Mouse (Mus musculus): ENCODE results near the gene Tmem131l. TPM values are rescaled to one million over a fixed set of nuclear protein-coding genes. Genes with fewer than 3 reads are reported as not detected.

The Tmem131l gene
- polyA plus RNA-seq, 1 experiment from 2014 or later: 84.2 TPM

DNA sequence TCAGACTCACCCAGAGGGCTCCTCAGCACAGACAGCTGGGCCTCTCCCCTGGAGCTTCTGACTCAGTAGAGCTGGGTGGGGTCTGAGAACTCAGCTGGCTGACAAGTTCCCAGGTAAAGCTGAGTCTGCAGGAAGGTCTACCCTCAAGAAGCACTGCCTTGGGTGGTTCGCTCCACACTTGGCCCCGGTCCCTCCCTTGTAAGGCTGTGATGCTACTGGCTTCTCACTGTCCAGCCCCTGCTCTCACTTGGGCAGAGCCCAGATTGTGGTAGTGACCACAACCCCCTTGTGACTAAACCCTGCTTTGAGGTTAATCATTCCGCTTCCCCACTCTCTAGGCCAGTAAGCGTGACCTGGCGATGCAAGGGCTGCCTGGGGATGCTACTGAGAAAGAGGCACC is 17.3 kb downstream of the Tmem131l start:
- H3K4me2 ChIP-seq (ENCODE audit: low read depth, low read length): no peak overlapping the region
- H3K9ac ChIP-seq (replicated peaks; ENCODE audit: low read length): no peak overlapping the region
- ATAC-seq (replicated peaks; ENCODE audit: insufficient number of reproducible peaks, low FRiP score, low TSS enrichment, low read depth) (no peak; the same call in 1 of the 2 replicates), DNase-seq (ENCODE audit: low spot score) (no peak)
- no peak overlapping the region for H3K27ac ChIP-seq (replicated peaks; ENCODE audit: low read depth, low read length)
- 67% methylated on average over 5 of the region's 5 CpGs for WGBS
- no peak overlapping the region for H3K4me3 ChIP-seq (ENCODE audit: low read depth, low read length)
- H3K27me3 ChIP-seq (ENCODE audit: control insufficient read depth, insufficient read depth, low read length): no peaks in the 10 kb centered on the region
- peaks cover 8% of the 10 kb centered on the region; the same call in 1 of the 2 replicates for H3K4me1 ChIP-seq (ENCODE audit: control insufficient read depth, insufficient read depth, low read length)
- no peaks in the 10 kb centered on the region; the same call in none of the 2 replicates for H3K36me3 ChIP-seq (replicated peaks; ENCODE audit: control insufficient read depth, insufficient read depth, low read depth, low read length)
- no peaks in the 10 kb centered on the region for H3K9me3 ChIP-seq (replicated peaks; ENCODE audit: control insufficient read depth, low read length)

DNA sequence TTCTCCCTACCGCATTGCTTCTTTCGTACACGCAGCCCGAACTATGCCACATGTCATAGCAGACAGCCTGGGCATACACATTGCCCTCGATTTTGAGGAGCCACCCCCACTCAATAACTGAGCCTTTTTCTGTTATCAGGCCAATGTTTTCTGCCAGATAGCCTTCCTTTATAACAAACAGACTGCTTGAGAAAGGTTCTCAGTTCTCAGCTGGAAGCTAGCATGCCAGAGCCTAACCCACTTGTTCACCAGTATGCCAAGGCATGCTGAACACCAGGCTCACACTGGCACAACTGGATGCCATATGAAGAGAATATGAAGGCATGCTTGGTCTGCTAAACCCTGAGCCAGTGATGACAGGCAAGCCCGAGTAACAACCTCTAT is 17.8 kb downstream of the Tmem131l start:
- 82% methylated on average over 6 of the region's 6 CpGs for WGBS
- no peaks in the 10 kb centered on the region; the same call in none of the 2 replicates for H3K36me3 ChIP-seq (replicated peaks; ENCODE audit: control insufficient read depth, insufficient read depth, low read depth, low read length)
- H3K4me3 ChIP-seq (ENCODE audit: low read depth, low read length): no peak overlapping the region
- DNase-seq (ENCODE audit: low spot score): no peak
- ATAC-seq (replicated peaks; ENCODE audit: insufficient number of reproducible peaks, low FRiP score, low TSS enrichment, low read depth): no peak
- no peak overlapping the region for H3K4me2 ChIP-seq (ENCODE audit: low read depth, low read length)
- peaks cover 8% of the 10 kb centered on the region; the same call in 1 of the 2 replicates for H3K4me1 ChIP-seq (ENCODE audit: control insufficient read depth, insufficient read depth, low read length)
- no peaks in the 10 kb centered on the region for H3K9me3 ChIP-seq (replicated peaks; ENCODE audit: control insufficient read depth, low read length)
- H3K27ac ChIP-seq (replicated peaks; ENCODE audit: low read depth, low read length): no peak overlapping the region
- H3K9ac ChIP-seq (replicated peaks; ENCODE audit: low read length): no peak overlapping the region
- no peaks in the 10 kb centered on the region for H3K27me3 ChIP-seq (ENCODE audit: control insufficient read depth, insufficient read depth, low read length)

DNA sequence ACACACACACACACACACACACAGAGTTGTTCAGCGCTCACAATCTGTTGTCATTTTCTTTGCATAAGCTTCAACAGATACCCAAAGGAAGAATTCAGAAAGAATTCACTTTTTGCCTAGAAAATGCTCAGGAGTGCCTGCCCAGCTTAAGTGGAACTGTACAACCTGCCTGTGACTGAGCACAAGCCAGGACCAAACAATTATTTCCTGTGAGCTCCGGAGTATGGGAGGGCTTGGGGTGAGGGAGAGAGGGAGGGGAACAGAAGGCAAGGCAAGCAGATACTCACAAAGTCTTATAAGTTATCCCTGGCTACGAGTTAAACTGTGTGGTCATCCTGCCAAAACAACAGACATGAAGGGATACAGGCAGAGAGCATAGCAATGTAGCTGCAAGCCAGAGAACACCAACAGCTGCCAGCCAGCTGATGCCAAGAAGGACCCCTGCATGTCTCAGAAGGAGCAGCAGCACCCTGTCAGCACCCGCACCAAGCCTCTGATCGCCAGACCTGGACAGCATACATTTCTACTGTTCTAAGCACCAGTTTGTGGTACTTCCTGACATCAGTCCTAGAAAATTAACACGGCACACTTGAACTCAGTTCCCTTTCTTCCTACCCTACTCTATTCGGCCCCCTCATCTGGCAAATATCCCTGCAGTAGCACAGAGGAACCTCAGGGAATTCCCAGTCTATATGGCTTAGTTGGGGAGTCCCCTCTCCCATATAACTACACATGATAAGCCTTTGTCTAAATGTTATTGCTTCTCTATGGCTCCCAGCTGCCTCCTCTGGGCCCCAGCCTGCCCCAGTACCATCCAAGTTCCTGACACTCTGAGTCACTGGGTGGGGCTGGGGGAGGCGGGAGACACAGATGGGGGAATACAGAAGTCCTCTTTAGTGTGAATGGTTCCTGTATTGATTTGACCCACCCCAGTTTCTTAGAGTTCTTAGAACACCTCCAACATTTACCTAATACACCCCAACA is 18.5 kb downstream of the Tmem131l start:
- H3K27me3 ChIP-seq (ENCODE audit: control insufficient read depth, insufficient read depth, low read length): no peaks in the 10 kb centered on the region
- H3K36me3 ChIP-seq (replicated peaks; ENCODE audit: control insufficient read depth, insufficient read depth, low read depth, low read length): no peaks in the 10 kb centered on the region; the same call in none of the 2 replicates
- no peak overlapping the region for H3K9ac ChIP-seq (replicated peaks; ENCODE audit: low read length)
- 62% methylated on average over 8 of the region's 8 CpGs for WGBS
- H3K4me3 ChIP-seq (ENCODE audit: low read depth, low read length): no peak overlapping the region
- ATAC-seq (replicated peaks; ENCODE audit: insufficient number of reproducible peaks, low FRiP score, low TSS enrichment, low read depth) (no peak), DNase-seq (ENCODE audit: low spot score) (no peak)
- H3K4me2 ChIP-seq (ENCODE audit: low read depth, low read length): no peak overlapping the region
- H3K27ac ChIP-seq (replicated peaks; ENCODE audit: low read depth, low read length): no peak overlapping the region
- H3K9me3 ChIP-seq (replicated peaks; ENCODE audit: control insufficient read depth, low read length): no peaks in the 10 kb centered on the region
- H3K4me1 ChIP-seq (ENCODE audit: control insufficient read depth, insufficient read depth, low read length): peaks cover 8% of the 10 kb centered on the region; the same call in 1 of the 2 replicates

DNA sequence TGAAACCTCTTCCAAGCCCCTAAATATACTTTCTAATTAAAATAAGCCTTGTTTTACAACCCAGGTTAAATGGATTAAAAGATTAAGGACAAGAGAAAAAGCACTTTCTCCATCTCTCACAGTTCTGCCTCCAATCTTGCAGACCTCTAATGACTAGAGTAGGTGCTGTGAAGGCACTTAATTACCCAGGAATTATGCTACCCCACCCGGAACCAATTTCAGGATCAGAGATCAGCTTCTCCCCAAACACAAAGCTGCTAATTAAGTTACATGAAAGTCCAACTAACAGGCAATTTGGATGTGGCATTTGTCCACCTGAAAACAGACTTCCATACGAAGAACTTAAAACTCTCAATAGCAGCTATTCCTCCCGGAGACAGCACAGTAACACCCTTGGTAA is 19.4 kb downstream of the Tmem131l start:
- Histone ChIP-seq H3K9me3 (replicated peaks; ENCODE audit: control insufficient read depth, low read length) (no peaks in the 10 kb centered on the region), H3K4me3 (ENCODE audit: low read depth, low read length) (no peak overlapping the region), H3K27ac (replicated peaks; ENCODE audit: low read depth, low read length) (no peak overlapping the region), H3K4me1 (ENCODE audit: control insufficient read depth, insufficient read depth, low read length) (peaks cover 8% of the 10 kb centered on the region; the same call in 1 of the 2 replicates), H3K27me3 (ENCODE audit: control insufficient read depth, insufficient read depth, low read length) (no peaks in the 10 kb centered on the region), H3K4me2 (ENCODE audit: low read depth, low read length) (no peak overlapping the region), H3K36me3 (replicated peaks; ENCODE audit: control insufficient read depth, insufficient read depth, low read depth, low read length) (no peaks in the 10 kb centered on the region; the same call in none of the 2 replicates), H3K9ac (replicated peaks; ENCODE audit: low read length) (no peak overlapping the region)
- no peak for ATAC-seq (replicated peaks; ENCODE audit: insufficient number of reproducible peaks, low FRiP score, low TSS enrichment, low read depth)
- 42% methylated on average over 3 of the region's 3 CpGs for WGBS
- DNase-seq (ENCODE audit: low spot score): no peak

DNA sequence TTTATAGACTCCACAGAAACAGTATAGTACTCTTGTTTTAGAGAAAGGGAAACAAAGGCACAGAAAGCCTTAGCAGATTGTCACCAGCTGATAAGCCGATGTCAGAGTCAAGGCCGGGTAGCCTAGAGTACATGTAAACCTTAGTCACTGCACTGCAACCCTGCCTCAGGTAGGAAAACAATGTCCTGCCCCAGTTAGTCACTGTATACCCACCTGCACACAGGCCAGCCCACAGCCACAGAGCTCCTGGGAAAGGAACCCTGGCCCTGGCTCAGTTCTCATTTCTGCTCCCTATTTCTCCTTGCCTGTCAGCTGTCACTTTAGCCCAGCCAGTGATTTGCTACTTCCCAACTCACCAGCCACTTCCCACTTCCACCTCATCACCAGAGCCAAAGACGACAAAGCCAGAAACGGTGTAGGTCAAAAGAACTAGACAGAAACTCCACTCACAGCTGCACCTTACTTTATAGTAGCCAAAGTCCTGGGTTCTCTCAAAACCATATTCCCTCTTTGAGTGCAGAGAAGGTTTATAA is 24.4 kb downstream of the Tmem131l start:
- H3K4me1 ChIP-seq (ENCODE audit: control insufficient read depth, insufficient read depth, low read length): no peaks in the 10 kb centered on the region
- 89% methylated on average over 4 of the region's 4 CpGs for WGBS
- H3K27me3 ChIP-seq (ENCODE audit: control insufficient read depth, insufficient read depth, low read length): no peaks in the 10 kb centered on the region
- peaks cover 5% of the 10 kb centered on the region; the same call in 1 of the 2 replicates for H3K9me3 ChIP-seq (replicated peaks; ENCODE audit: control insufficient read depth, low read length)
- H3K4me2 ChIP-seq (ENCODE audit: low read depth, low read length): no peak overlapping the region
- H3K36me3 ChIP-seq (replicated peaks; ENCODE audit: control insufficient read depth, insufficient read depth, low read depth, low read length): peaks cover 12% of the 10 kb centered on the region
- no peak overlapping the region for H3K4me3 ChIP-seq (ENCODE audit: low read depth, low read length)
- H3K27ac ChIP-seq (replicated peaks; ENCODE audit: low read depth, low read length): no peak overlapping the region
- ATAC-seq (replicated peaks; ENCODE audit: insufficient number of reproducible peaks, low FRiP score, low TSS enrichment, low read depth) (no peak), DNase-seq (ENCODE audit: low spot score) (no peak)
- H3K9ac ChIP-seq (replicated peaks; ENCODE audit: low read length): no peak overlapping the region

DNA sequence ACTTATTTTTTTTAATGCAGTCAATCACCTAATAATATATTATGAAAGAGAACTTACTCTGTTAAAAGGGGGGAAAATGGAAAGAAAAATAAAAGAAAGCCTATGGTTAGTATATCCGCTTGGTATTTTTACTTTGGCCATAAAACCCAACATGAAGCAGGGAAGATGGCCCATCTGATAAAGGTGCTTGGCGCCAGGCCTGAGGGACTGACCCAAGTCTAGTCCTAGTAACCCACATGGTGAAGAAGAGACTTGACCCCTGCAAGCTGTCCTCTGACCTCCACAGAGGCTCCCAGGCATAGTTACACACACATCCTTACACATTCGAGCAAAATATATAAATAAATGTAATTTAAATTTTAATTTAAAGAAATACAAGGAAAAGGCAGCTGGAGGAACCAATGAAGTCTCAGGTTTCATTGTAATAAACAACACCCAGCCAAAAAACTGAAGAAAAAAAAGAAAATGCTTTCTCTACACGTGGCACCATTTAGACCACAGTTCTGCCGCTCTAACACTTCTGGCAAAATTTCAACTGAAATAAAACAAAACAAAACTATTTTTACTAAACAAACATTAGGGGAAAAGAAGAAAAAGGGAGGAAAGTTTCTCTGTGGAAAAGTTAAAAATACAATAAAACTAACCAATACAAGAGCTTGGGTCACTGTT is 28.8 kb downstream of the Tmem131l start:
- no peak for DNase-seq (ENCODE audit: low spot score)
- H3K36me3 ChIP-seq (replicated peaks; ENCODE audit: control insufficient read depth, insufficient read depth, low read depth, low read length): peaks cover 12% of the 10 kb centered on the region
- H3K9me3 ChIP-seq (replicated peaks; ENCODE audit: control insufficient read depth, low read length): peaks cover 5% of the 10 kb centered on the region; the same call in 1 of the 2 replicates
- no peaks in the 10 kb centered on the region for H3K27me3 ChIP-seq (ENCODE audit: control insufficient read depth, insufficient read depth, low read length)
- ATAC-seq (replicated peaks; ENCODE audit: insufficient number of reproducible peaks, low FRiP score, low TSS enrichment, low read depth): no peak
- 71% methylated on average over 5 of the region's 5 CpGs for WGBS
- H3K9ac ChIP-seq (replicated peaks; ENCODE audit: low read length): no peak overlapping the region
- no peak overlapping the region for H3K27ac ChIP-seq (replicated peaks; ENCODE audit: low read depth, low read length)
- no peak overlapping the region for H3K4me2 ChIP-seq (ENCODE audit: low read depth, low read length)
- no peak overlapping the region for H3K4me3 ChIP-seq (ENCODE audit: low read depth, low read length)
- no peaks in the 10 kb centered on the region for H3K4me1 ChIP-seq (ENCODE audit: control insufficient read depth, insufficient read depth, low read length)

DNA sequence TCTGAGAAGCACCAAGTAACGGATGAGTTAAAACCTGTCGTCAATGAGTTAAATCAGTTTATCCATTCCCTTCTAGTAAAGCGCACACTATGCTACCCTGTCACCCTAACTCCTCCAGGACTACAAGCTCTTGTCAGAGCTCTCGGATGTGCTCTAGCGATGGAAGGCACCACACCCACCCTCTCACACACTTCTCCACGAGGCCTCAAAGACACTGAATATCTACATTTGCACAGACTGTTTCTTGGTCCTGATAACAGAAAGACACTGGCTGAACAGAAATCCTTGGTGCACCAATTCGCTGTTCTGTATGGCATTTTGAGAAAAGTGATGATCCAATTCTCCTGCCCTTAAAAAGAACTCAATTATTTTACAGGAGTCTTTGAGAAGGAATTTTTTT is 34.0 kb downstream of the Tmem131l start:
- ATAC-seq (replicated peaks; ENCODE audit: insufficient number of reproducible peaks, low FRiP score, low TSS enrichment, low read depth) (no peak), DNase-seq (ENCODE audit: low spot score) (no peak)
- H3K27me3 ChIP-seq (ENCODE audit: control insufficient read depth, insufficient read depth, low read length): no peaks in the 10 kb centered on the region
- no peak overlapping the region for H3K27ac ChIP-seq (replicated peaks; ENCODE audit: low read depth, low read length)
- H3K36me3 ChIP-seq (replicated peaks; ENCODE audit: control insufficient read depth, insufficient read depth, low read depth, low read length): no peaks in the 10 kb centered on the region
- H3K4me3 ChIP-seq (ENCODE audit: low read depth, low read length): no peak overlapping the region
- 86% methylated on average over 7 of the region's 7 CpGs for WGBS
- H3K4me2 ChIP-seq (ENCODE audit: low read depth, low read length): no peak overlapping the region
- no peaks in the 10 kb centered on the region for H3K4me1 ChIP-seq (ENCODE audit: control insufficient read depth, insufficient read depth, low read length)
- H3K9me3 ChIP-seq (replicated peaks; ENCODE audit: control insufficient read depth, low read length): no peaks in the 10 kb centered on the region
- H3K9ac ChIP-seq (replicated peaks; ENCODE audit: low read length): no peak overlapping the region
